Mouse (Mus musculus): ENCODE data around the gene Inpp5f. TPM values are rescaled to one million over a fixed set of nuclear protein-coding genes. Genes with fewer than 3 reads are reported as not detected.

The Inpp5f gene
- total and polyA plus RNA-seq, 2 experiments from 2014 or later = 288 to 417 TPM

GRCm38 (mm10) chr7:128626601-128627000, 15.5 kb downstream of the Inpp5f start:
- Histone ChIP-seq H3K36me3 (ENCODE audit: insufficient read depth, low read length) (no peaks in the 10 kb centered on the region), H3K9ac (replicated peaks; ENCODE audit: low read length) (no peak overlapping the region), H3K4me3 (ENCODE audit: low read length) (no peak overlapping the region), H3K4me1 (ENCODE audit: insufficient read depth, low read length) (no peaks in the 10 kb centered on the region), H3K27me3 (ENCODE audit: insufficient read depth, low read length) (no peaks in the 10 kb centered on the region), H3K4me2 (ENCODE audit: low read depth, low read length) (no peak overlapping the region), H3K9me3 (ENCODE audit: low read length) (no peaks in the 10 kb centered on the region), H3K27ac (no peak overlapping the region)
- TF ChIP-seq CTCF (IDR thresholded peaks at IDR 0.05; ENCODE audit: low read depth) = no peak
- 76% methylated on average over 5 of the region's 5 CpGs for WGBS
- ATAC-seq (no peak), DNase-seq (ENCODE audit: low spot score) (no peak)

GRCm38 (mm10) chr7:128627251-128627650, 16.1 kb downstream of the Inpp5f start:
- Histone ChIP-seq H3K4me3 (ENCODE audit: low read length) (no peak overlapping the region), H3K4me1 (ENCODE audit: insufficient read depth, low read length) (no peaks in the 10 kb centered on the region), H3K36me3 (ENCODE audit: insufficient read depth, low read length) (no peaks in the 10 kb centered on the region), H3K9ac (replicated peaks; ENCODE audit: low read length) (no peak overlapping the region), H3K9me3 (ENCODE audit: low read length) (no peaks in the 10 kb centered on the region), H3K27me3 (ENCODE audit: insufficient read depth, low read length) (no peaks in the 10 kb centered on the region), H3K4me2 (ENCODE audit: low read depth, low read length) (no peak overlapping the region), H3K27ac (no peak overlapping the region)
- TF ChIP-seq CTCF (IDR thresholded peaks at IDR 0.05; ENCODE audit: low read depth) = no peak
- no peak for ATAC-seq
- DNase-seq (ENCODE audit: low spot score) = no peak
- 83% methylated on average over 2 of the region's 2 CpGs for WGBS

DNA sequence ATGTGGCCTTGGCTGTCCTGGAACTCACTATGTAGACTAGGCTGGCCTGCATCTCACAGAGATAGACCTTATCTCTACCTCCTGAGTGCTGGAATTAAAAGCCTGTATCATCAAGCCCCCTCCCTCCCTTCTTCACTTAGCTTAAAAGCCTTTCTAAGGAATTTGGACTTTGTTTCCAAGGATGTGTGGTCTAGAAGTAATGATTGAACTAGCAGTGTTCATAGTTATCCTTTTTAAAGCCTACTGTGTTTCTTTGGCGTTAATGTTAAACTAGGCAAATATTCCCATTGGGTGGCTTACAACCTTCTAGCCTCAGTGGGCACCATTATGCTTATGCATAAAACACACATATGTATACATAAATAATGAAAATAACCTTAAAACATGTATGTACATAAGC, 16.6 kb downstream of the Inpp5f start:
- TF ChIP-seq CTCF (IDR thresholded peaks at IDR 0.05; ENCODE audit: low read depth) = no peak
- H3K4me2 ChIP-seq (ENCODE audit: low read depth, low read length) = no peak overlapping the region
- ATAC-seq (no peak), DNase-seq (ENCODE audit: low spot score) (no peak)
- 98% methylated on average over 1 of the region's 1 CpGs for WGBS
- H3K9ac ChIP-seq (replicated peaks; ENCODE audit: low read length) = no peak overlapping the region
- H3K4me3 ChIP-seq (ENCODE audit: low read length) = no peak overlapping the region
- H3K4me1 ChIP-seq (ENCODE audit: insufficient read depth, low read length) = no peaks in the 10 kb centered on the region
- H3K27me3 ChIP-seq (ENCODE audit: insufficient read depth, low read length) = no peaks in the 10 kb centered on the region
- no peak overlapping the region for H3K27ac ChIP-seq
- no peaks in the 10 kb centered on the region for H3K36me3 ChIP-seq (ENCODE audit: insufficient read depth, low read length)
- H3K9me3 ChIP-seq (ENCODE audit: low read length) = no peaks in the 10 kb centered on the region

- no peak for ATAC-seq
- no peak for DNase-seq (ENCODE audit: low spot score)
- no peak overlapping the region for H3K9ac ChIP-seq (replicated peaks; ENCODE audit: low read length)
- no peak overlapping the region for H3K4me3 ChIP-seq (ENCODE audit: low read length)
- no peak overlapping the region for H3K27ac ChIP-seq
- 78% methylated on average over 4 of the region's 4 CpGs for WGBS
- H3K27me3 ChIP-seq (ENCODE audit: insufficient read depth, low read length) = no peaks in the 10 kb centered on the region
- no peaks in the 10 kb centered on the region for H3K36me3 ChIP-seq (ENCODE audit: insufficient read depth, low read length)
- H3K9me3 ChIP-seq (ENCODE audit: low read length) = no peaks in the 10 kb centered on the region
- TF ChIP-seq CTCF (IDR thresholded peaks at IDR 0.05; ENCODE audit: low read depth) = no peak
- no peaks in the 10 kb centered on the region for H3K4me1 ChIP-seq (ENCODE audit: insufficient read depth, low read length)
- no peak overlapping the region for H3K4me2 ChIP-seq (ENCODE audit: low read depth, low read length)
Observed at GRCm38 (mm10) chr7:128633156-128633555, 22.0 kb downstream of the Inpp5f start.

DNA sequence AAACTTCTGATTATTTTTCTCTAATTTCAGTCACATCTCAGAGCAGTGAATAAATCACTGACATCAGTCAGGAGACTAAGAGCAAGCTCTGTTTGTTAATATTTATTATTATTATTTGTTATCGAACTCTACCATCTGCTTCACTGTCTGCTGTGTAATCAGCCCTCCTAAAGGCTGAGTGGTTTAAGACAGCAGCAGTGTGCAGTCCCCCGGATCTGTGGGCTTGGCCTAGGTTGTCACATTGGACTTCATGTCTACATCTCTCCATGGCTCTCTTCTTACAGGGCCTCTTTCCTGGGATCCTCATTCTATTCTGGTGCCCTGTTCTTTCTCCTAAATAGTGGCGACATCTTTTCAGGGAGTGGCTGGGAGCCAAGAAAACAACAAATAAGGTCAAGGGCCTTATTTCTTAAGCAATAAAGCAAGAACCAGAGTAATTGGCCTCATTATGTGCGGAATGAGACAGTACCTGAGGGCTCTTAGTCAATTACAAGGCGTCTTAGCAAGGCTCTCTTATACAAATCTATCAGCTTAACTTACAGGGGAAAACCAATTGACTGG, 28.9 kb downstream of the Inpp5f start:
- no peaks in the 10 kb centered on the region for H3K36me3 ChIP-seq (ENCODE audit: insufficient read depth, low read length)
- H3K9me3 ChIP-seq (ENCODE audit: low read length) = no peaks in the 10 kb centered on the region
- ATAC-seq (no peak), DNase-seq (ENCODE audit: low spot score) (no peak)
- H3K4me3 ChIP-seq (ENCODE audit: low read length) = no peak overlapping the region
- H3K27ac ChIP-seq = no peak overlapping the region
- H3K4me2 ChIP-seq (ENCODE audit: low read depth, low read length) = no peak overlapping the region
- TF ChIP-seq CTCF (IDR thresholded peaks at IDR 0.05; ENCODE audit: low read depth) = no peak
- 67% methylated on average over 5 of the region's 5 CpGs for WGBS
- no peaks in the 10 kb centered on the region for H3K4me1 ChIP-seq (ENCODE audit: insufficient read depth, low read length)
- H3K9ac ChIP-seq (replicated peaks; ENCODE audit: low read length) = no peak overlapping the region
- no peaks in the 10 kb centered on the region for H3K27me3 ChIP-seq (ENCODE audit: insufficient read depth, low read length)

- WGBS = 85% methylated on average over 7 of the region's 7 CpGs
- ATAC-seq (no peak), DNase-seq (ENCODE audit: low spot score) (no peak)
- no peak overlapping the region for H3K9ac ChIP-seq (replicated peaks; ENCODE audit: low read length)
- H3K4me2 ChIP-seq (ENCODE audit: low read depth, low read length) = no peak overlapping the region
- TF ChIP-seq CTCF (IDR thresholded peaks at IDR 0.05; ENCODE audit: low read depth) = no peak
- no peaks in the 10 kb centered on the region for H3K27me3 ChIP-seq (ENCODE audit: insufficient read depth, low read length)
- no peaks in the 10 kb centered on the region for H3K36me3 ChIP-seq (ENCODE audit: insufficient read depth, low read length)
- no peaks in the 10 kb centered on the region for H3K4me1 ChIP-seq (ENCODE audit: insufficient read depth, low read length)
- no peaks in the 10 kb centered on the region for H3K9me3 ChIP-seq (ENCODE audit: low read length)
- H3K4me3 ChIP-seq (ENCODE audit: low read length) = no peak overlapping the region
- no peak overlapping the region for H3K27ac ChIP-seq
Observed at GRCm38 (mm10) chr7:128641571-128641970, 30.4 kb downstream of the Inpp5f start.

- TF ChIP-seq CTCF (IDR thresholded peaks at IDR 0.05; ENCODE audit: low read depth) = no peak
- Histone ChIP-seq H3K27ac (no peak overlapping the region), H3K36me3 (ENCODE audit: insufficient read depth, low read length) (no peaks in the 10 kb centered on the region), H3K4me3 (ENCODE audit: low read length) (no peak overlapping the region), H3K9ac (replicated peaks; ENCODE audit: low read length) (no peak overlapping the region), H3K9me3 (ENCODE audit: low read length) (no peaks in the 10 kb centered on the region), H3K4me1 (ENCODE audit: insufficient read depth, low read length) (no peaks in the 10 kb centered on the region), H3K4me2 (ENCODE audit: low read depth, low read length) (no peak overlapping the region), H3K27me3 (ENCODE audit: insufficient read depth, low read length) (no peaks in the 10 kb centered on the region)
- ATAC-seq = no peak
- WGBS = 69% methylated on average over 5 of the region's 5 CpGs
- DNase-seq (ENCODE audit: low spot score) = no peak
Observed at GRCm38 (mm10) chr7:128642386-128642785, 31.3 kb downstream of the Inpp5f start.

All from hindbrain, postnatal 0 days (tissue).